Mouse (Mus musculus): ENCODE results near the gene Simc1.

The Simc1 gene

DNA sequence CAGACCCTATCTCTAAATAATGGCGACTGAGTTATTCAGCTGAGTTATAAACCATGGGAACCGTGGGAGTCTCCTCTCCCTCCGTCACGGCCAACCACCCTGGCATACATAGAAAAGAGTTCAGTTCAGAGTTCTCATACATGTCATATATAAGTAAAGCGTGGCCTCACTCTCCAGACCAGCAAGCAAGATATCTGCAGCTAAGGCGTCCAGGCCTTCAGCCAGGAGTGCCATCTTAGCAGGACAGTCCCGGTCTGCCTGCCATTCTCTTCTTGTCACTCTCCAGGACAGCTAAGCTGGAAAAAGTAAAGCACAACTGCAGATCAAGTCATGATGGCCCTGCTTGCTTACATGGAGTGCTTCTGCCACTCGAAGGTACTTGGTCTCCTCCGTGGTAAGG, 52.6 kb downstream of the Simc1 start:
- no peak for DNase-seq

DNA sequence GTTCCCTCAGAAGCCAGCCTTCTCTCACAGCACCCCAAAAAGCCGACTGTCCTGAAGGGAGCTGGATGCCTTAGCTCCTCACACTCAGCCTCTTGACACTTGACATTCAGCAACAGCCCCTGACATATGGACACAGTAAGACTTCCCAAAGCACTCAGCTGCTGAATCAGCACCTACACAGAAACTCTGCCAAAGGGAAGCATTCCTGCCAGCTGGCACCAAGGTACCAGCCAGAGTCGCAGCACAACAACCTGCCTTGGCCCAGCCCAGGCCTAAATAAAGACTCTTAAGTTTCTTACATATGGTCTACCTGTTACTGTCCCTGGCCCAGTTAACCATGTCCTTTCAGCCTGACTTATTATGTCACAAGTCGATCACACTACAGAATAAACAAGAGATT, 53.2 kb downstream of the Simc1 start:
- DNase-seq, result peak; percentile 97

GRCm38 (mm10) chr13:54557652-54558051, 54.1 kb downstream of the Simc1 start:
- DNase-seq, result peak; percentile 30

GRCm38 (mm10) chr13:54559656-54560055, 56.1 kb downstream of the Simc1 start:
- DNase-seq, result no peak

DNA sequence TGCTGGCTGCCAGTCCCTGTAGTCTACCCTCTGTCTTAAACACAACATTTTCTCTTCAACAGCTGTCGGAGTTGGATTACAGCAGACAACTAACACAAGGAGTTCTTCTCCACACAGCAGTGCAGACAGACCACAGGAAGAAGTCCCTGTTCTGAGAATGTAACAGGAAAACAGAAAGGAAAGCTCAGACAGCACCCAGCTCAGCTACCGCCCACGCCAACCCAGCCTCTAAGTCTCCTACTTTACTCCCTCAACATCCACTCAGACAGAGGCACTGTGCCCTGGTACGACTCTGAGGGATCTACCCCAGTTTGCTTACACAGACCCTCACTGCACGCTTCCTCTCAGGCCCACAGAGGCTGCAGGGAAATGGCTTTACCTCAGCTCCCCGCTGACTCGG, 57.0 kb downstream of the Simc1 start:
- no peak for DNase-seq

GRCm38 (mm10) chr13:54562562-54562961, 59.0 kb downstream of the Simc1 start:
- DNase-seq, result no peak

GRCm38 (mm10) chr13:54564232-54565200, 60.9 kb downstream of the Simc1 start:
- DNase-seq, result peak; percentile 63

DNA sequence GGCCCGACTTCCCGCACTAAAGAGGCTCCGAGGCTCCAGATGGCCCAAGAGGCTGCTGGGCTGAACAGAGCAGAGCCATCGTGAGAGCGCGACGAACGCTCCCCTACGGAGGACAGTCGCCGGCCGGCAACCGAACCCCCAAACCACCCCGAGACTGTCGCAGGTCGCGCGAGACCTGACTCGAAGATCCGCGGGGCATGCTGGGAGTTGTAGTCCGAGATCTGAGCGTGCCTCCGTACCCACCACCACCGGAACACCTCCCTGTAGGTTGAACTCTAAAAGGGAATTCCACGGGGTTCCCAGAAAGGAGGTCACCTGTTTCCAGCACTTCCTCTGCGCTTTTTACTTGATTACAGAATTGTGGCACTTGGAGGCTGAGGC, 61.6 kb downstream of the Simc1 start, which contains the start of gene 4833439L19Rik:
4833439L19Rik (minus strand) TSS at position 235 of the 381 bp plus-strand sequence.
- peak; percentile 94 for DNase-seq

GRCm38 (mm10) chr13:54565594-54566345, 62.2 kb downstream of the Simc1 start:
- DNase-seq, result peak; percentile 81

- DNase-seq, result no peak
Observed at GRCm38 (mm10) chr13:54568380-54568779, 64.8 kb downstream of the Simc1 start.

DNA sequence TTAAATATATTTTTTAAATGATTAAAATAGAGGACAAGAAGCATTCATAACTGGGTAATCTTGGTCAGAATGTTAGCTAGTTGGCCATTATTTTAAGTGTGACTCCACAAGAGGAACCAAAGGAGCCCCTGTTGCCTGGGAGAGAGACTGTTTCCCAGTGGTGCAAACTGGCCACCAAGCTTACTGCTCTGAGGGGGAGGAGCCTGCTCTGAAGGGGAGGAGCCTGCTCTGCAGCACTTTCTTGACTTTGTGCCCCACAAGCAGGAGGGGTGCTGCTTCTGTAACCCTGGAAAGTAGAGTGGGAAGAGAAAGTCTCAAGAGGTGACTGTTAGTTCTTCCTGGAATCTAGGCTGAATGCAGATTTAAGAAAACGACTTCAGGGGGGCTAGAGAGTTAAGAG, 65.7 kb downstream of the Simc1 start:
- DNase-seq, result no peak

GRCm38 (mm10) chr13:54570736-54571135, 67.2 kb downstream of the Simc1 start:
- no peak for DNase-seq

GRCm38 (mm10) chr13:54571637-54572036, 68.1 kb downstream of the Simc1 start:
- no peak for DNase-seq

DNA sequence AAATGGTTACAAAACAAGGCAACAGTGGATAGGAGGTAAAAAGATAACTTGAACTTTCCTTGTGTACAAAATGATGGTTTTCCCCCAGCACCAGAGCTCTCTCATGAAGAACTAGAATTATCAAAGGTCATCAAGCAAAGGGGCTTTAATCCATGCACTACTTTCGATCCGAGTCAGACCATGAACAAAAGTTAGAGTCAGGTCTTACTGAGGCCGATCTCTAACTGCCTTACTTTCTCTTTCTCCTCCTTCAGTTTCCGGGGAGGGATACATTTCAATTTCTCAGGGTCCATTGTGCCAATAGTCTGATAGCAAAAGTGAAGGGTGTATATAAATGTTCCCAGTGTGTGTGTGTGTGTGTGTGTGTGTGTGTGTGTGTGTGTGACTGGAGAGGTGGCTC, 69.0 kb downstream of the Simc1 start:
- DNase-seq, result no peak

- DNase-seq, result peak; percentile 72
Observed at GRCm38 (mm10) chr13:54574854-54575481, 71.4 kb downstream of the Simc1 start, which contains the start of gene Arl10. Gene Arl10 (plus strand): TSS chr13:54575015.

DNA sequence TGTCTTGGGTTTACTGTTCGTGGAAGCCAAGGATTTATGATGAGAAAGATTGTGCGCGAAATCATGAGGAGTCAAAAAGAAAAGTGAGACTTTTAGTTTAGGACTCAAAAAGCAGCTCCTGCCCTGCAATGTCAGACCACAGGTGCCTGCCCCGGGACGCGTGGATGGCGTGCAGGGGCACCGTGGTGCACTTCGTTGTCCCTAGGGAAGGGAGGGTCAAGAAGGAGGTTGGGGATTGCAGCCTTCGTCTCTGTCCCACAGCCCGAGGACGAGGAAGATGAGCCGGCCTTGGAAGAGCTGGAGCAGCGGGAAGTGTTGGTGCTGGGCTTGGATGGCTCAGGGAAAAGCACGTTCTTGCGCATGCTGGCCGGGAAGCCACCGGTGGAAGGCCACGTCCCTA, 71.9 kb downstream of the Simc1 start:
- no peak for DNase-seq

- no peak for DNase-seq
Observed at GRCm38 (mm10) chr13:54577652-54578507, 74.3 kb downstream of the Simc1 start.

GRCm38 (mm10) chr13:54581385-54581784, 77.8 kb downstream of the Simc1 start:
- DNase-seq, result no peak

DNA sequence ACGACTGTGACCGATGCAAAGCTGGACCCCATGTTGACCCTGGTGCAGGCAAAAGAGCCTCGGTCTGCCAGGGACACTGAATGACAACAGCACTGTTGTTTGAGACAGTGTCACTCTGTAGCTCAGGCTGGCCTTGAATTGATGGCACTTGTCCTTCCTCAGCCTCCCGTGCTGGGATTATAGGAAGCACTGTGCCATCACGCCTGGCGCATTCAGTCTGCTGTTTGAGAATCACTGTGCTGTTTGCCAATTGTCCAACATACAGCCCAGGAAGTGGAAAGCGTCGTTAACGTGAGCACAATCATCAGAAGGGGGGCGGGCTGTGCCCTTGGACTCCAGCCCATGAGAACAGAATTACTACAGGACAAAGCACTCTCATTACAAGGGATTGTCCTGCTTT, 78.5 kb downstream of the Simc1 start:
- no peak for DNase-seq

DNA sequence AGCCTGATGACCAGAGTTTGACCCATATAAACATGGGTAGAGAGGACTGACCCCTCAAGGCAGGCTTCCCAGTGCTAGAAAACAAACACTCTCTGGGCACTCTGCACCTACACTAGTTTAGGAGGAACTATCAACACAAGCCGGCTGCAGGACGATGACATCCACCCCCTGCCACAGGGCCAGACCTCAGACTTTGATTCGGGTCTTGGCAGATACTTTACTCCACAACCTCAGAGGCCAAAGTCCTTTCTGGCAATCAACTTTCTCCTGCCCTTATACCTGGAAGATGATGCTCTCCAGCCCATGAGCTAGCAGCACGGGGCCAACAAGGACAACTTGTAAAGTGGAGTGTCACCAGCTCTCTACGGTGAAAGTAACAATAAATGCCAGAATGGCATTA, 79.3 kb downstream of the Simc1 start:
- DNase-seq, result no peak

GRCm38 (mm10) chr13:54585831-54586230, 82.3 kb downstream of the Simc1 start:
- DNase-seq, result no peak

- no peak for DNase-seq
Observed at GRCm38 (mm10) chr13:54589414-54589995, 85.9 kb downstream of the Simc1 start.
